Mouse (Mus musculus) neural tube, embryonic 11.5 days (tissue): Measurements from ENCODE around the gene Gm20481. TPM values are rescaled to one million over a fixed set of nuclear protein-coding genes. Genes with fewer than 3 reads are reported as not detected.
"Not testable (repeated sequence)": the region's sequence is repeated elsewhere in the genome, so short reads cannot be mapped to it uniquely, and the experiment has no call there.

ENCODE experiments used
- ATAC-seq: fragments of 200-750 bp; cut with Nextera tagmentation; 2 replicates; pipeline ENCODE4 v1.8.0; 2017; ENCODE audit warnings: moderate number of reproducible peaks, mild to moderate bottlenecking, moderate TSS enrichment, moderate library complexity; ENCODE audit not compliant: insufficient read depth, low FRiP score, low TSS enrichment
- DNase-seq: peaks from one replicate; pipeline ENCODE4 v3.0.0-alpha.2; 2015; ENCODE audit warnings: low spot score
- H3K27ac ChIP-seq: fragments of 300-500 bp; sonication (generic); 2 replicates; pipeline ENCODE4 v1.5.1; 2014; ENCODE audit warnings: low read depth, mild to moderate bottlenecking, low read length
- H3K27me3 ChIP-seq: fragments of 300-500 bp; sonication (generic); 2 replicates; pipeline ENCODE4 v1.6.1; 2014; ENCODE audit warnings: mild to moderate bottlenecking, low read length, mixed read lengths; ENCODE audit not compliant: control insufficient read depth, insufficient read depth
- H3K36me3 ChIP-seq: fragments of 300-500 bp; sonication (generic); 2 replicates; pipeline ENCODE4 v1.6.1; 2014; ENCODE audit warnings: mild to moderate bottlenecking, low read length, moderate library complexity, mixed read lengths; ENCODE audit not compliant: control insufficient read depth, insufficient read depth
- H3K4me1 ChIP-seq: fragments of 300-500 bp; sonication (generic); 2 replicates; pipeline ENCODE4 v1.6.1; 2014; ENCODE audit warnings: low read length, mixed read lengths; ENCODE audit not compliant: control insufficient read depth, insufficient read depth
- H3K4me2 ChIP-seq: fragments of 300-500 bp; sonication (generic); 2 replicates; pipeline ENCODE4 v1.6.1; 2014; ENCODE audit warnings: low read depth, mild to moderate bottlenecking, moderate library complexity
- H3K4me3 ChIP-seq: fragments of 300-500 bp; sonication (generic); 2 replicates; pipeline ENCODE4 v1.5.1; 2014; ENCODE audit warnings: low read depth, low read length
- H3K9ac ChIP-seq: fragments of 300-500 bp; sonication (generic); 2 replicates; pipeline ENCODE4 v1.6.1; 2014; ENCODE audit warnings: mild to moderate bottlenecking, low read length
- H3K9me3 ChIP-seq: fragments of 300-500 bp; sonication (generic); 2 replicates; pipeline ENCODE4 v1.6.1; 2016; ENCODE audit warnings: low read length; ENCODE audit not compliant: control insufficient read depth
- WGBS: fragments of 180-500 bp; shearing (Covaris S2); extraction: QIAGEN DNeasy Blood & Tissue Kit; methylation state at CpG from one replicate; pipeline ENCODE4 v1.1.7; 2014; 5-methylcytosine and 5-hydroxymethylcytosine counted together
- polyA plus RNA-seq: library from polyadenylated mRNA; unstranded; fragments of >200 nt; fragmentation: Nextera tagmentation; extraction: Ambion mirVana; gene quantifications from 2 replicates; pipeline ENCODE4 v1.2.1, GENCODE M21; 2014

The Gm20481 gene
- polyA plus RNA-seq, 1 experiment from 2014 or later = not detected

DNA sequence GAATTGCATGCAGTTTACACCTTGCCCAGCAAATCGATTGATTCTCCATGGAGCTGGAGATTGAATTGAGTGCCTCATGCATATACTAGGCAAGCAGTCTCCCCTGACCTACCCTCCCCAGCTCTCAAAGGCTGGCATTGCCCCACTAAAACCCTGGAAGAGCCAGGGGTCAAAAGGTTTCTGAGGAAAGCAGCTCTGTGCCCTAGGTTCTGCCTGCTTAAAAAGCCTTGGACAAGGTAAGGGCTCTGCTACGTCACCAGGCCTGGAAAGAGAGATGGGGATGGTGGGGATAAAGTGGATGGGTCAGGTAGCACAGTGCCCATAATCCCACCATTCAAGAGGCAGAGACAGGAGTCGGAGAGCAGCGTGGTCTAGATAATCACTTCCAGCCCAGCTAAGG is 14.9 kb upstream of the Gm20481 start:
- Histone ChIP-seq H3K27me3 (0 out of 2 replicates have a peak, but pooled peaks cover 3% of the 10 kb centered on the region), H3K4me2 (no peak overlapping the region), H3K4me1 (peaks cover 7% of the 10 kb centered on the region), H3K36me3 (peaks cover 8% of the 10 kb centered on the region), H3K27ac (no peak overlapping the region), H3K9me3 (no peaks in the 10 kb centered on the region), H3K4me3 (no peak overlapping the region), H3K9ac (no peak overlapping the region)
- DNase-seq = no peak
- WGBS = 80% methylated on average over 4 of the region's 4 CpGs
- ATAC-seq = no peak

DNA sequence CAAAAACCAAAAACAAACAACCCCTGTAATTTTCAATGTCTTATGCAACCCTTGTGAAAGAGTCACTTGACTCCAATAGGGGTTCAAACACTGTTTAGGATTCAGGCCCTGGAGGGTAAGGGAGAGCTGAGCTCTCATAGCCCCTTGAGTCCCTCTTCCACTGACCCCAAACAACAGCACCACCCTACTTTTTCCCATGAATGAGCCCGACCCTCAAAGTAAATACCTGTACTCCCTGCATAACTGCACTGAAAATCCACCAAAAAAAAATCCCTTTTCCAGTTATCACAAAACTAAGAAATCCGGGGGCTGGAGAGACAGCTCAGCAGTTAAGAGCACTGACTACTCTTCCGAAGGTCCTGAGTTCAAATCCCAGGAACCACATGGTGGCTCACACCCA is 13.8 kb upstream of the Gm20481 start:
- peaks cover 7% of the 10 kb centered on the region; the same call in 1 of the 2 replicates for H3K27me3 ChIP-seq
- H3K4me1 ChIP-seq = peaks cover 6% of the 10 kb centered on the region
- no peaks in the 10 kb centered on the region; the same call in 1 of the 2 replicates for H3K36me3 ChIP-seq
- ATAC-seq = no peak
- WGBS = 83% methylated on average over 3 of the region's 3 CpGs
- no peak overlapping the region for H3K27ac ChIP-seq
- H3K9me3 ChIP-seq = no peaks in the 10 kb centered on the region
- DNase-seq = no peak
- no peak overlapping the region for H3K4me3 ChIP-seq
- no peak overlapping the region for H3K4me2 ChIP-seq
- H3K9ac ChIP-seq = no peak overlapping the region

DNA sequence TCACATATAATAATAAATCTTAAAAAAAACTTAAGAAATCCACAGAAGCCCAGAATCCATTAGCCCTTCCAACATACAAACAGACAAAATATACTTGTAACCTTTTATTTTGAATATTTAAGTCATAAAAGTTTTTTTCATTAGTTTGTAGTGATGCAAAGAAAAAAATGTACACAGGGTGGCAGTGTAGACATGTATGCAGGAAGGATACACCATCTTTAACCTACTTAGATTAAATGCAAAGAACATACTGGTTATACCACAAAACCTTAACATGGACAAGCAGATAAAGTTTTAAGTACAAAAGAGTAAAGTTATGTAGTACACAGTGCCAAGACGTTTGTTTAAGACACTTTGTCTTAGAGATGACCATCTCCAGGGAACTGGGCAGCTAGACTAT is 13.4 kb upstream of the Gm20481 start:
- Histone ChIP-seq H3K27ac (no peak overlapping the region), H3K36me3 (no peaks in the 10 kb centered on the region), H3K4me3 (no peak overlapping the region), H3K9me3 (no peaks in the 10 kb centered on the region), H3K4me1 (peaks cover 3% of the 10 kb centered on the region; the same call in 1 of the 2 replicates), H3K9ac (no peak overlapping the region), H3K4me2 (no peak overlapping the region), H3K27me3 (peaks cover 7% of the 10 kb centered on the region; the same call in 1 of the 2 replicates)
- WGBS = 48% methylated on average over 1 of the region's 1 CpGs
- no peak for DNase-seq
- ATAC-seq = no peak

DNA sequence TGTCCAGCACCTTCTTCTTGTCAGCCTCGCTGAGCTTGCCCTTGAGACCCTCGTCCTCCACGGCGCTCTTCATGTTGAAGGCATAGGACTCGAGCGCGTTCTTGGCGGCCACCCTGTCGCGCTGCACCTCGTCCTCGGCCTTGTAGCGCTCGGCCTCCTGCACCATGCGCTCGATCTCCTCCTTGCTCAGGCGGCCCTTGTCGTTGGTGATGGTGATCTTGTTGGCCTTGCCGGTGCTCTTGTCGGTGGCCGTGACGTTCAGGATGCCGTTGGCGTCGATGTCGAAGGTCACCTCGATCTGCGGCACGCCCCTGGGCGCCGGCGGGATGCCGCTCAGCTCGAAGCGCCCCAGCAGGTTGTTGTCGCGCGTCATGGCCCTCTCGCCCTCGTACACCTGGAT is 12.4 kb upstream of the Gm20481 start:
- not testable (repeated sequence) for DNase-seq, H3K9ac ChIP-seq, ATAC-seq, H3K4me3 ChIP-seq, H3K9me3 ChIP-seq, H3K36me3 ChIP-seq, H3K27me3 ChIP-seq, H3K4me1 ChIP-seq, H3K27ac ChIP-seq, H3K4me2 ChIP-seq
- 18% methylated on average over 29 of the region's 40 CpGs for WGBS

DNA sequence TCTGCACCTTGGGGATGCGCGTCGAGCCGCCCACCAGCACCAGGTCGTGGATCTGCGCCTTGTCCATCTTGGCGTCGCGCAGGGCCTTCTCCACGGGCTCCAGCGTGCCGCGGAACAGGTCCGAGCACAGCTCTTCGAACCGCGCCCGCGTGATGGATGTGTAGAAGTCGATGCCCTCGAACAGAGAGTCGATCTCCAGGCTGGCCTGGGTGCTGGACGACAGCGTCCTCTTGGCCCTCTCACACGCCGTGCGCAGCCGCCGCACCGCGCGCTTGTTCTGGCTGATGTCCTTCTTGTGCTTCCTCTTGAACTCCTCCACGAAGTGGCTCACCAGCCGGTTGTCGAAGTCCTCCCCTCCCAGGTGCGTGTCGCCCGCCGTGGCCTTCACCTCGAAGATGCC is 11.7 kb upstream of the Gm20481 start:
- H3K4me2 ChIP-seq, H3K36me3 ChIP-seq, H3K9me3 ChIP-seq, DNase-seq, H3K4me1 ChIP-seq, H3K27me3 ChIP-seq, H3K9ac ChIP-seq, H3K4me3 ChIP-seq, H3K27ac ChIP-seq, ATAC-seq: not testable (repeated sequence)
- 23% methylated on average over 20 of the region's 40 CpGs for WGBS

DNA sequence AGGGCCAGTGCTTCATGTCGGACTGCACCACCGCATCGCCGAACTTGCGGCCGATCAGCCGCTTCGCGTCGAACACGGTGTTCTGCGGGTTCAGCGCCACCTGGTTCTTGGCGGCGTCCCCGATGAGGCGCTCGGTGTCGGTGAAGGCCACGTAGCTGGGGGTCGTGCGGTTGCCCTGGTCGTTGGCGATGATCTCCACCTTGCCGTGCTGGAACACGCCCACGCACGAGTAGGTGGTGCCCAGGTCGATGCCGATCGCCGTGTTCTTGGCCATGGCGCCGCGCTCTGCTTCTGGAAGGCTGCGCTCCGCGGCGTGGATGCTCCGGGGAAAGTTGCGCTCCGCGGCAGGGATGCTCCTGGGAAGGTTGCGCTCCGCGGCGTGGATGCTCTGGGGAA is 11.0 kb upstream of the Gm20481 start:
- not testable (repeated sequence) for H3K9me3 ChIP-seq, H3K4me1 ChIP-seq, H3K9ac ChIP-seq, H3K27ac ChIP-seq, H3K27me3 ChIP-seq, H3K36me3 ChIP-seq, DNase-seq
- peak; percentile 56 for ATAC-seq
- WGBS = under 1% methylated on average over 24 of the region's 47 CpGs
- Histone ChIP-seq H3K4me2 (peak overlapping the region; percentile 76), H3K4me3 (peak overlapping the region; percentile 43)

DNA sequence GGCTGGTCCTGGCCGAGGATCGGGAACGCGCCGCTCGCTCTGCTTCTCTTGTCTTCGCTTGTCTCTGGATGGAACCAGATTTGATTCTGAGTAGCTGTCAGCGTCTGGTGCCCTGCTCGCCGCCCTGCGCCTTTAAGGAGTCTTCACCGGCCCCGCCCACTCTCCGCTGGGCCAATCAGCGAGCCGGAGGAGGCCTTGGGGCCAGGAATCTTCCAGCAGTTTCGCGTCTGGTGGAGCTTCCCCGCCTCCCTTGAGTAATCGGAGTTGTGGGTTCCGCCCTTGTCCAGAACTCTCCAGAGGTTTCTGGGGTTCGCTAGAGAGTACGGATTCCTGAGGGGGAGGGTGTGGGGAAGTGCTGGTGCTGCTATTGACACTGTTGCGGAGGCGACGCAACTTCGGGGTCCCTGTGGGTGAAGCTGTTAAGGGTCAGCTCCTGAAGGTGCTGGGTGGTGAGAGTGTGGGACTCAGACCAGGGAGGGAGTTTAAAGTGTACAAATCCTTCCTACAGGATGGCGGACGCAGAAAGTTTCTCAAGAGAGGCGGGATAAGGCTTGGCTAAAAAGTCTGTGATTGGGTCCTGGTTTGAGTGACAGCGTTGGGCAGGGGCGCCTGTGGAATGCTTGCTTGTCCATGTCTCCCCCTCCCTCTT is 10.5 kb upstream of the Gm20481 start, which contains the start of gene Hspa1b:
Gene Hspa1b, minus strand, starts transcription at position 109 of the 649 bp plus-strand sequence.
- H3K27ac ChIP-seq, H3K4me1 ChIP-seq, H3K27me3 ChIP-seq, H3K36me3 ChIP-seq, H3K9me3 ChIP-seq: not testable (repeated sequence)
- DNase-seq = peak; percentile 72
- peak within 1 kb of the TSS; percentile 43 for H3K4me3 ChIP-seq
- H3K4me2 ChIP-seq = peak within 1 kb of the TSS; percentile 76
- H3K9ac ChIP-seq = peak within 1 kb of the TSS; percentile 57
- WGBS = under 1% methylated on average over 23 of the region's 32 CpGs
- ATAC-seq = peak; percentile 92

DNA sequence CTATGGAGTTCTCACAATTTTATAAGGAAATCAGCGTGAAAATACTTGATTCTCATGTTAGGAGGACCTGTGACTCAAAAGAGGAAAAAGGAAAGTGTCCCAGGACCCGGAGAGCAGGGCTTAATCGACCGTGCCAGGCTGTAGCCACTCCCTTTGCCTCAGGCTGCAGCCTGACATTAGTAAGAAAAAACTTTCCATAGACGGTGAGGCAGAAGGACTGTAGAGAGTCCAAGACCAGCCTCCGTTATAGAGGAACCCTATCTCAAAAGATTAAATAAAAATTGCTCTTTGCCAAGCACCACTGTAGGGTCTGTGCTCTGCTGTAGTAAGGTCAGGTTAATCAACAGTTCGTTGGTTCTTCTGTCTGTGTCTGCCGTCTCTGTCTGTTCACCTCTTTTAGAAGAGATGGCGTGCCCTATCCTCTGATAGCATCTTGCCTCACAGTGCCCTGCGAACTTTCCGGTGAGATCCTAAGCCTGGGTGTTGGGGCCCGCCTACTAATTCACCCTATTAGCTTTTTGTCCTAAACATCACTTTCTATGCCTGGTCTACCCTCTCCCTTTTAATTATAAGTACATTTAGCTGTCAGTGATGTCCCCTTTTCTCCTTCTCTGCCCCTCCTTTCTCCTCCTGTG is 9.7 kb upstream of the Gm20481 start:
- Histone ChIP-seq H3K4me3 (peak overlapping the region; percentile 43; the same call in 1 of the 2 replicates), H3K27ac (no peak overlapping the region), H3K9ac (peak overlapping the region; percentile 57), H3K36me3 (no peaks in the 10 kb centered on the region), H3K27me3 (peaks cover 7% of the 10 kb centered on the region; the same call in 1 of the 2 replicates), H3K4me1 (peaks cover 3% of the 10 kb centered on the region; the same call in 1 of the 2 replicates), H3K4me2 (peak overlapping the region; percentile 76), H3K9me3 (no peaks in the 10 kb centered on the region)
- DNase-seq (no peak), ATAC-seq (no peak)
- WGBS = 15% methylated on average over 12 of the region's 12 CpGs
